Mouse (Mus musculus) C2C12 (cell line): ENCODE data around the gene Sec24b. TPM values are rescaled to one million over a fixed set of nuclear protein-coding genes. Genes with fewer than 3 reads are reported as not detected.

Experiments used
- H3K27me3 ChIP-seq: one replicate; pipeline ENCODE4 v1.6.1; 2011; ENCODE audit not compliant: control insufficient read depth, insufficient read depth, insufficient read length
- H3K36me3 ChIP-seq: one replicate; pipeline ENCODE4 v1.6.1; 2011; ENCODE audit not compliant: control insufficient read depth, insufficient read depth
- H3K4me3 ChIP-seq: one replicate; pipeline ENCODE4 v1.5.1; 2011; ENCODE audit warnings: mild to moderate bottlenecking, control low read depth; ENCODE audit not compliant: poor library complexity, insufficient read depth, severe bottlenecking
- H3K79me2 ChIP-seq: one replicate; pipeline ENCODE4 v1.6.1; 2011; ENCODE audit not compliant: control insufficient read depth, insufficient read depth
- H3K79me3 ChIP-seq: one replicate; pipeline ENCODE4 v1.6.1; 2011; ENCODE audit warnings: low read depth, control low read depth
- H3ac ChIP-seq: one replicate; pipeline ENCODE3; 2011; ENCODE audit warnings: low read depth; ENCODE audit not compliant: control insufficient read depth, insufficient read length
- CEBPB ChIP-seq: IDR thresholded peaks from one replicate; pipeline ENCODE4 v1.6.1; 2011; ENCODE audit warnings: low read depth, mild to moderate bottlenecking, control low read depth, moderate library complexity
- CTCF ChIP-seq: IDR thresholded peaks from one replicate; pipeline ENCODE4 v1.5.1; 2011; ENCODE audit not compliant: control insufficient read depth, insufficient read depth, insufficient read length
- FOSL1 ChIP-seq: IDR thresholded peaks from one replicate; pipeline ENCODE4 v1.8.0; 2011; ENCODE audit warnings: mild to moderate bottlenecking, low read length; ENCODE audit not compliant: poor library complexity, insufficient read depth, severe bottlenecking
- MAX ChIP-seq: IDR thresholded peaks from one replicate; pipeline ENCODE4 v1.6.1; 2011; ENCODE audit warnings: mild to moderate bottlenecking, control low read depth
- MYOD1 ChIP-seq: IDR thresholded peaks from one replicate; pipeline ENCODE4 v1.6.1; 2011; ENCODE audit warnings: low read depth; ENCODE audit not compliant: control insufficient read depth, insufficient read length
- MYOG ChIP-seq: IDR thresholded peaks from one replicate; pipeline ENCODE4 v1.6.1; 2011; ENCODE audit not compliant: control insufficient read depth, insufficient read length; ENCODE audit errors: extremely low read depth
- USF1 ChIP-seq: IDR thresholded peaks from one replicate; pipeline ENCODE4 v1.6.1; 2011; ENCODE audit warnings: low read depth, mild to moderate bottlenecking, control low read depth, moderate library complexity
- polyA plus RNA-seq: library from polyadenylated mRNA; unstranded; fragments of >200 nt; fragmentation: generic; extraction: Trizol; gene quantifications from one replicate; pipeline ENCODE4 v1.2.1, GENCODE M21; 2012; ENCODE audit warnings: missing spikeins

The Sec24b gene
- polyA plus RNA-seq, 1 experiment: 30.2 TPM

DNA sequence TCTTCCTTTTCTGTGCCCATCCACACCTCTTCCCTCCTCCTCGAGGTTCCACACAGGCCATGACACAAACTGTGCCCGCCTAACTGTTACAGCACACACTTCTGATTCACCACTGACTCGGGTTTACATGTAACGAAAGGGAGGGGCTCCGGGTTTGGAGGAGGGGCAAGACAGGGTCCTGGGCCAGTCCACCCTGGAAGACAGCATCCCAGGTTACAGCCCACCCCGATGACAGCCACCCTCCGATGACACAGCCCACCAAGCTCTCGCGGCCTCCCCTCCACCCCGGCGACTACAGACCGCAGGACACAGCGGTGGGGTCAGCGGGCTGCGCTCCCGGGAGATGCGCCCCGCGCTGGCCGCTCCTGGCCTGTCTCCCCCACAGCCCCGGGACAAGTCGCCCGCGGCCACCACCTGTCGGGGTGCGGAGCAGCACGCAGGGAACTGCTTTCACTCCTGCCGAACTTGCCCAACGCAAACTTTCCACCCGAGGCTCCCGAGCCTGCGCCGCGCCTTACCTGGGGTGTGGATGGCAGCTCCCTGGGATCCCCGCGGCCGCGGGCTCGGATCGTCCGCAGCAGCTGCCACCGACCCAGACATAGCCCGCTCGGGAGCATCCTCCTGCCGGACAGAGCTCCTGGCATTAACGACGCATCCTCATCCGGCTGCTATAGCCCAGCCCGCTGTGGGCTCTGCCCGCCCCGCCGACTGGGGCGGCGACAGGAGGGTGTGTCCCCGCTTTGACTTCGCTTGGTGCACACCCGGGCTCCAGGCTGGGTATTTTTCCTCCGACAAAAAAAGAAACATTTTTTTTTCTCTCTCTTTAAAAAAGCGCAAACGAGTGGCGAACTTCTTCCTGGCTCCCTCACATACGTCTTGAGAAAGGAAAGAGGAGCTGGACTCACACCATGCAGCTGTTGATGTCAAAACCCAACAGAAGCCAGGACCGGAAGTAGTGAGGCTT is 91.6 kb downstream of the Sec24b start, which contains the start of gene Mcub:
TSS of gene Mcub (minus strand) at position 775 of the 964 bp plus-strand sequence.
- H3K27me3 ChIP-seq: no peaks in the 10 kb centered on the region
- no peaks in the 10 kb centered on the region for H3K79me3 ChIP-seq
- no peaks in the 10 kb centered on the region for H3K79me2 ChIP-seq
- no peaks in the 10 kb centered on the region for H3K36me3 ChIP-seq
- H3ac ChIP-seq: peak within 1 kb of the TSS; percentile 61
- H3K4me3 ChIP-seq: peak within 1 kb of the TSS; percentile 23
- TF ChIP-seq MYOG (no peak), CEBPB (peak; percentile 2)

- TF ChIP-seq MAX (no peak), FOSL1 (no peak), USF1 (no peak), MYOG (no peak), CEBPB (no peak)
- Histone ChIP-seq H3K36me3 (no peaks in the 10 kb centered on the region), H3K79me3 (no peaks in the 10 kb centered on the region), H3K4me3 (peak overlapping the region; percentile 23), H3ac (no peak overlapping the region), H3K27me3 (no peaks in the 10 kb centered on the region), H3K79me2 (no peaks in the 10 kb centered on the region)
Measured at GRCm38 (mm10) chr3:129969031-129969430, 92.3 kb downstream of the Sec24b start.

DNA sequence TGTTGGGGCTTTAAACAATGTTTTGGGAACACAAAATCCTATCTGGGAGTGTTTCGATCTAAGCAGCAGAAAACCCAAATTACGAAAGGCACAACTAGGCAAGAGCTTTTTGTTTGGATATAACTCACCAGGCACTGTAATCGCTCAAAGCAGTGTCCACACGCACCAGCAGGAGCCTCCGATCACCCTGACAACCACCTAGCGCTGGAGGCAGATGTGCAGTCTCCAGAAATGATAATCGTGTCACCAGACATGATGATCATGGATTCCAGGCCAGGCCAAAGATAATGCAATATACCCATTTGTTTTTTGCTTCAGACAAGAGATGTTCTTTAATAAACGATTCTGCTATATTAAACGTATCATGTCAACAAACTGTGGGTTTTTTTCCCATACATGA is 93.5 kb downstream of the Sec24b start:
- Histone ChIP-seq H3ac (no peak overlapping the region), H3K79me3 (no peaks in the 10 kb centered on the region), H3K4me3 (no peak overlapping the region), H3K36me3 (no peaks in the 10 kb centered on the region), H3K79me2 (no peaks in the 10 kb centered on the region), H3K27me3 (no peaks in the 10 kb centered on the region)
- TF ChIP-seq CEBPB (no peak), MAX (no peak), FOSL1 (no peak), MYOG (no peak), MYOD1 (no peak), CTCF (no peak), USF1 (no peak)

DNA sequence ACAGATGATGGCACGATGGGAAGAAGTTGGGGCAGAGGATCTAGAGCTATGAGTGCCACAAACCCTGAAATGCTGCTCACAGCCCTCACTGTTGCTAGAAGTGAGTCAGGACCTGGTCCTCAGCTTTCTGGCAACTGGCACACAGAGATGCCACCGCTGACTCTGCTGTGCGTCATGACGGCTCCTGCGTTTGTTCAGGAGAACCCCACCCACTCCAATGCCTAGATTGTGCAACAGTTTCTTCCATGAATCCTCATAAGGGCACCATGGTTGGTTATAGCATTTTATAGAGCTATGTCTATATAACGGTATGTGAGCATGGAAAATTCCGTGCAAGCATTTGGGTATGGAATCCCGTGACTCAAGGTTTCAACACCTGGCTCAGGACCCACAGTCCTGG is 96.7 kb downstream of the Sec24b start:
- TF ChIP-seq CEBPB: peak; percentile 95
- TF ChIP-seq MYOD1: no peak
- TF ChIP-seq MYOG: no peak
- Histone ChIP-seq H3K27me3 (no peaks in the 10 kb centered on the region), H3K79me3 (no peaks in the 10 kb centered on the region), H3K4me3 (no peak overlapping the region), H3ac (no peak overlapping the region), H3K36me3 (no peaks in the 10 kb centered on the region), H3K79me2 (no peaks in the 10 kb centered on the region)

- Histone ChIP-seq H3K79me3 (no peaks in the 10 kb centered on the region), H3K4me3 (no peak overlapping the region)
- TF ChIP-seq CTCF (no peak), MAX (no peak), CEBPB (no peak), FOSL1 (no peak), MYOD1 (no peak), MYOG (no peak), USF1 (no peak)
Measured at GRCm38 (mm10) chr3:129962533-129962932, 98.8 kb downstream of the Sec24b start.

DNA sequence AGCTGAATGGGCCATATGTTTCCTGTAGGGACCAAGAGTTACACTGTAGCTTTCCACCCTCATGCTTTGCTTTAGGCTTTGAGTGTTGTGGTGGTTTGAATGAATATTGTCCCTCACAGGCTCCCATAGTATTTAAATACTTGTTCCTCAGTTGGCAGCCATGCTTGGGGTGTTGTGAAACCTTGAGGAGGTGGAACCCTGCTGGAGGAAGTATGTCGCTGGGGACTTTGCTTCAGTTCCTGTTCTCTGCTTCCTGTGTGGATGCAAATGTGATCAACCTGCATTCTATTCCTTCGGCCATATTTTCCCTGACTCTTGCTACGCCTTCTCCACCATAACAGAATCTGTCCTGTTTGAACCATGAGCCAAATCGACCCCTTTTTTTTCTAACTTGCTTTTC is 108.1 kb downstream of the Sec24b start:
- Histone ChIP-seq H3K4me3 (no peak overlapping the region), H3K27me3 (no peaks in the 10 kb centered on the region), H3K79me2 (no peaks in the 10 kb centered on the region), H3ac (no peak overlapping the region), H3K36me3 (no peaks in the 10 kb centered on the region), H3K79me3 (peaks cover 1% of the 10 kb centered on the region)
- TF ChIP-seq MYOG (no peak), USF1 (no peak), MYOD1 (no peak), MAX (no peak), FOSL1 (no peak), CTCF (no peak), CEBPB (no peak)

More at GRCm38 (mm10) chr3:129962533-129962932, 98.8 kb downstream of the Sec24b start:
- H3K27me3 ChIP-seq: no peaks in the 10 kb centered on the region
- no peaks in the 10 kb centered on the region for H3K79me2 ChIP-seq
- H3K36me3 ChIP-seq: no peaks in the 10 kb centered on the region
- H3ac ChIP-seq: no peak overlapping the region
